Mouse (Mus musculus): ENCODE data around the gene Mapk1ip1l. TPM values are rescaled to one million over a fixed set of nuclear protein-coding genes. Genes with fewer than 3 reads are reported as not detected.

The Mapk1ip1l gene
- polyA plus RNA-seq (2015; fragmentation: Nextera tagmentation; extraction: Ambion mirVana): 47.5 and 49.3 TPM in 2 replicates

- Histone ChIP-seq H3K27me3 (replicated peaks) (no peaks in the 10 kb centered on the region), H3K9me3 (no peaks in the 10 kb centered on the region), H3K4me3 (peak within 1 kb of the TSS; percentile 99), H3K9ac (peak within 1 kb of the TSS; percentile 100), H3K27ac (peak within 1 kb of the TSS; percentile 98), H3K4me1 (peaks cover 22% of the 10 kb centered on the region), H3K36me3 (replicated peaks) (no peaks in the 10 kb centered on the region), H3K4me2 (peak within 1 kb of the TSS; percentile 85)
- peak; percentile 94 for ATAC-seq (replicated peaks)
- 1% methylated on average over 34 of the region's 34 CpGs for WGBS
Observed at GRCm38 (mm10) chr14:47297785-47298407, at the start of gene Mapk1ip1l. Mapk1ip1l (plus strand) TSS chr14:47298266.

DNA sequence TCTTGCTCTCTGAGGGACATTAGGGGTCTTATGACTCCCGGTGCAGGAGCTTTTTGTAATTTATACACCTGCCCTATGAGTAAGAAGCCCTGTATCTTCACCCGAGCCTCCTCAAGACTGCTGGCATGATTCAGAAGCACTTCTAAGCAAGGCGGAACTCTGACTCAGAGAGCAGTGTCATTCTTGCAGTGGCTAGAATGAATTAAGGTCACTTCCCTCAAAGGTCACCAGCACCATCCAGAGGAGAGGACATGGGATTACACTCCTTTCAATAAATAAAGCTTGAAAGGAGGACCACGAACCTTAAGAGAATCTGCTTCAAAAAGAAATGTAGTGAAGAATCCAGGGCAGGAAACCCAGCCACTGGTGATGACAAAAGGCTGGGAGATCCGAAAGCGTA lies 48.2 kb upstream of the Mapk1ip1l start:
- Histone ChIP-seq H3K27me3 (replicated peaks) (no peaks in the 10 kb centered on the region), H3K4me2 (no peak overlapping the region), H3K4me1 (no peaks in the 10 kb centered on the region), H3K4me3 (no peak overlapping the region), H3K27ac (no peak overlapping the region), H3K9ac (no peak overlapping the region), H3K9me3 (no peaks in the 10 kb centered on the region), H3K36me3 (replicated peaks) (peaks cover 10% of the 10 kb centered on the region)
- 84% methylated on average over 6 of the region's 6 CpGs for WGBS
- ATAC-seq (replicated peaks): no peak

GRCm38 (mm10) chr14:47264866-47265265 lies 33.2 kb upstream of the Mapk1ip1l start:
- Histone ChIP-seq H3K4me2 (no peak overlapping the region), H3K9me3 (no peaks in the 10 kb centered on the region), H3K27ac (no peak overlapping the region), H3K4me3 (no peak overlapping the region), H3K27me3 (replicated peaks) (no peaks in the 10 kb centered on the region), H3K9ac (no peak overlapping the region), H3K36me3 (replicated peaks) (peaks cover 18% of the 10 kb centered on the region), H3K4me1 (no peaks in the 10 kb centered on the region)
- no peak for ATAC-seq (replicated peaks)
- 95% methylated on average over 3 of the region's 3 CpGs for WGBS

DNA sequence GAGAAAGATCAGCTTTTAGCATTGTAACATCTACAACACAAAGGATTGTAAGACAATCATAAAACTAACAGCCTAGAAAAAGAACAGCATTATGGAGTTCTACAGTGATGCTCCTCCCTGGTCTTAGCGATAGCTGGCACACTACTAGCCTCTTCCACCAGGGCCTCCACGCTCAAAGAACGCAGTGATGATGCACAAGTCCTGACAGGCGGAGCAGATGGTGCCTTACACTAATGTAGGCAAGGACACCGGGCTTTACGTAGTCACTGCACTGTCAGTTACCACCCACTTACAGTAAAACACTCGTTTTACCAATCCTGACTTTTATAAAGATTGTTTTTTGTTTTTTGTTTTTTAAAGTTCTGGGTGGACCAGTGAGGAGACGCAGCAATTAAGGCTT lies 32.2 kb upstream of the Mapk1ip1l start:
- Histone ChIP-seq H3K27me3 (replicated peaks) (no peaks in the 10 kb centered on the region), H3K4me1 (no peaks in the 10 kb centered on the region), H3K27ac (no peak overlapping the region), H3K36me3 (replicated peaks) (peaks cover 20% of the 10 kb centered on the region), H3K9me3 (no peaks in the 10 kb centered on the region), H3K4me3 (no peak overlapping the region), H3K4me2 (no peak overlapping the region), H3K9ac (no peak overlapping the region)
- no peak for ATAC-seq (replicated peaks)
- WGBS: 97% methylated on average over 8 of the region's 8 CpGs

DNA sequence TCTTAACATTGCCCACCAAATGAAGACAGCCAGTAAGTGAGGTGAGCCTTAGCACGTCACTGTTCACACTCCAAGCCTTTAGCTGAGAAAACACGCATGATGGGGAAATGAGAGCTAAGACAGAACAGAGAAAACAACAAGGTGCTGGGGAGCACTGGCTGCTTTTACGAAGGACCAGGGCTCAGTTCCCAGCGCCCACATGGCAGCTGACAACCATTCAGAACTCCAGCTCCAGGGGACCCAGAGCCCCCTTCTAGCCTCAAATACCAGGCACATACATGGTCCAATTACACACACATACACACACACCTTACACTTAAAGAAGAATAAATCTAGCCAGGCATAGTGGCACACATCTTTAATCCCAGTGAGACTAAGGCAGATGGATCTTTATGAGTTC lies 29.0 kb upstream of the Mapk1ip1l start:
- H3K4me2 ChIP-seq: no peak overlapping the region
- H3K27ac ChIP-seq: no peak overlapping the region
- WGBS: 97% methylated on average over 4 of the region's 4 CpGs
- no peak for ATAC-seq (replicated peaks)
- H3K27me3 ChIP-seq (replicated peaks): no peaks in the 10 kb centered on the region
- H3K36me3 ChIP-seq (replicated peaks): peaks cover 21% of the 10 kb centered on the region
- H3K4me1 ChIP-seq: no peaks in the 10 kb centered on the region
- no peak overlapping the region for H3K9ac ChIP-seq
- no peak overlapping the region for H3K4me3 ChIP-seq
- no peaks in the 10 kb centered on the region for H3K9me3 ChIP-seq

DNA sequence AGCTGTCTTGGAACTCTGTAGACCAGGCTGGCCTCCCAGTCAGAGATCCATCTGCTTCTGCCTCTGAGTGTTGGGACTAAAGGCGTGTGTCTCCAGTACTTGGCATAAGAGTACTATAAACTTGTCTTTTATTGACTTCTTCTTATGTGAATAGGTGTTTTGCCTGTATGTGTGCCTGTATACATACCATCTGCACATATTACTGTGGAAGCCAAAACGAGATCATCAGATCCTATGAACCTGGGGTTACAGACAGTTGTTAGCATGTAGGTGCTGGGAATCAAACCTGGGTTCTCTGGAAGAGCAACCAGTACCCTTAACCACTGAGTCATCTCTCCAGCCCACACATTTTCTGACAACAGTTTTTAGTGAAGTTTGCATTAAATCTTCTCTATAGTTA lies 28.4 kb upstream of the Mapk1ip1l start:
- Histone ChIP-seq H3K4me1 (peaks cover 5% of the 10 kb centered on the region; the same call in 1 of the 2 replicates), H3K4me2 (no peak overlapping the region), H3K4me3 (no peak overlapping the region), H3K9me3 (no peaks in the 10 kb centered on the region), H3K27me3 (replicated peaks) (no peaks in the 10 kb centered on the region), H3K9ac (no peak overlapping the region), H3K36me3 (replicated peaks) (peaks cover 21% of the 10 kb centered on the region), H3K27ac (no peak overlapping the region)
- WGBS: 95% methylated on average over 2 of the region's 2 CpGs
- ATAC-seq (replicated peaks): no peak

DNA sequence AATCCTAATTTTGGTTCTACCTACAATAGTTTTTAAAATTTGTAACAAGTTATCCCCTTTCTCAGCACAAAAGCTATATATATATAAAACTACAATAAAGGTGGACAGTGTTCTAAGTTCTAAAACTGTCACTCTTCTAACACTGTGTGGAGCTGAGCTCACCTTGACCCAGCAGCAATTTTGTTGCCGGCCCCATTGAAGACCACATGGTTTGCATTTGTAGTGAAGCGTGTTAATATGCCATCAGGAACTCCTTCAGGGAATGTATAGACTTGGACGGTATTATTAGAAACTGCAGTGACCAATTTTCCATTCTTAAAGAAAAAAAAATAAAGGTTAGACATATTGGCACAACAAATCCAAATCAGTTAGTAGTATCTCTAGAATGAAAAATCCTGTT lies 24.3 kb upstream of the Mapk1ip1l start:
- Histone ChIP-seq H3K4me2 (no peak overlapping the region), H3K4me3 (no peak overlapping the region), H3K27me3 (replicated peaks) (no peaks in the 10 kb centered on the region), H3K36me3 (replicated peaks) (peaks cover 12% of the 10 kb centered on the region), H3K9ac (no peak overlapping the region), H3K4me1 (peaks cover 22% of the 10 kb centered on the region), H3K27ac (no peak overlapping the region), H3K9me3 (no peaks in the 10 kb centered on the region)
- no peak for ATAC-seq (replicated peaks)
- WGBS: 84% methylated on average over 3 of the region's 3 CpGs

GRCm38 (mm10) chr14:47275417-47275816 lies 22.6 kb upstream of the Mapk1ip1l start:
- Histone ChIP-seq H3K36me3 (replicated peaks) (peaks cover 3% of the 10 kb centered on the region; the same call in 1 of the 2 replicates), H3K4me2 (peak overlapping the region; percentile 53), H3K27me3 (replicated peaks) (no peaks in the 10 kb centered on the region), H3K4me1 (peaks cover 22% of the 10 kb centered on the region), H3K9ac (no peak overlapping the region; the same call in 1 of the 2 replicates), H3K4me3 (peak overlapping the region; percentile 100), H3K9me3 (no peaks in the 10 kb centered on the region), H3K27ac (no peak overlapping the region)
- WGBS: 14% methylated on average over 3 of the region's 3 CpGs
- no peak for ATAC-seq (replicated peaks)

DNA sequence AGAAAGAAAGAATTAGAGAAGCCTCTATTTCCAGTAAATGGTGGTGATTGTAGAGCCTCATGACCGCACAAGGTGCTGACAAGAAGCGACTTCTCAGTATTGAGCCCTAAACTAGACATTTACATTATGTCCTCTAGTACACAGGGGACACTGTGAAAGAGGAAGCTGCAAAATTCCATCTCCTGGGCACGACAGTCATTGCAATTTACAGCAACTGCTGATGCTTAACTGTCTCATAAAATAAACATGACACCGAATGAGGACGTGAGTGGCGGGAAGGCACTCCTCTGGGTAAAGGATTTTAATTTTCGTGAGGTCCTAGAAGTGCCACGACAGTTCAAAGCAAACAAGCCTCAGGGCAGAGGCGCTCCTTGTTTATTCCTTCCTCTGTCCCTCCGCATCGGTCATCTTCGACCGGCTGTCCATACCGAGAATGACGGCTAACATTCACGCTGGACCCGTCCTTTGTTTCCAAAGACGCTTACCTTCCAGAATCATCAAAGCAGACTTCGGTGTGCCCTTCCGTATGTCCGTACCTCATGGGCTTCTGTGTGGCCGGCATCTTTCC lies 21.9 kb upstream of the Mapk1ip1l start:
- H3K4me2 ChIP-seq: peak overlapping the region; percentile 53
- no peaks in the 10 kb centered on the region for H3K27me3 ChIP-seq (replicated peaks)
- peak overlapping the region; percentile 100 for H3K4me3 ChIP-seq
- peaks cover 22% of the 10 kb centered on the region for H3K4me1 ChIP-seq
- peak overlapping the region; percentile 93 for H3K9ac ChIP-seq
- H3K27ac ChIP-seq: peak overlapping the region; percentile 97
- WGBS: 2% methylated on average over 22 of the region's 22 CpGs
- H3K9me3 ChIP-seq: no peaks in the 10 kb centered on the region
- H3K36me3 ChIP-seq (replicated peaks): peaks cover 3% of the 10 kb centered on the region; the same call in 1 of the 2 replicates
- ATAC-seq (replicated peaks): peak; percentile 48; the same call in 1 of the 2 replicates

DNA sequence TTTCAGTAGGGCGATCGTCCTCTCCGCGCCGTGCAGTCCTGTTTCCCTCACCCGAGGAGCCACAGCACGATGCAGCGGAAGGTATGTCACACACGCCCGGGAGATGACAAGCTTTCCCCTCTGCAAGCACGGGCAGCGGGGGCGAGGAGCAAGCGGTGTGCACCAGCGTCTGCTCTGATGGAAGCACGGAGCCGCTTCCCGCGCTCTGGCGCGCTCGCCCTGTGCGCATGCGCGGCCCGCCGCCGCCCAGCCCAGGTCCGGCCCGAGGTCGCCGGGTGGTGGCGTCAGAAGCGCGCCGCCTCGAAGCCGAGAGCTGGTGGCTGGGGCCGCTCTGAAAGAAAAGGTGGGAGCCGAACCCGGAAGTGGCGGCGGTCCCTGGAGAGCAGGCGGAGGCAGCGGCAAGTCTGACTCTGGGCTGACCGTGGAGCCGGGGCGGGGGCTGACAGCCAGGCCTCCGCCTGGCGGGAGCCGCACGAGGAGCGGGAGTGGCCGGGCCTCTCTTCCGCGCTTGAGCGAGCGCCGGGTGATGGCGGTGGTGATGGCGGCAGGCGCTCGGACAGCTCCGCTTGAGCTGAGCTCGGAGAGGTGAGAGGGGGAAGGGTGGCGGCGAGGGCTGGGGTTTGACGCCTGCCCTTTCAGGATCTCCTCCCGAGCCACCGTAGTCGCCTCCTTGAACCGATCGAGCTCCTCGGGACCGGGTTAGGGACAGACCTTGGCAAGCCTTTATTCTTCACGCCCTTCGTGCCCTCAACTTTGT lies 21.3 kb upstream of the Mapk1ip1l start, which contains the start of the genes Wdhd1 and Socs4:
Gene Wdhd1, minus strand, starts transcription at position 221 of the 757 bp plus-strand sequence.
Gene Socs4, plus strand, starts transcription at position 295 of the 757 bp plus-strand sequence.
- Histone ChIP-seq H3K9ac (peak within 1 kb of the TSS; percentile 93), H3K27me3 (replicated peaks) (no peaks in the 10 kb centered on the region), H3K4me2 (peak within 1 kb of the TSS; percentile 53), H3K9me3 (no peaks in the 10 kb centered on the region), H3K4me1 (peaks cover 22% of the 10 kb centered on the region), H3K36me3 (replicated peaks) (no peaks in the 10 kb centered on the region), H3K27ac (peak within 1 kb of the TSS; percentile 97), H3K4me3 (peak within 1 kb of the TSS; percentile 100)
- peak; percentile 98 for ATAC-seq (replicated peaks)
- WGBS: under 1% methylated on average over 67 of the region's 77 CpGs

- peaks cover 22% of the 10 kb centered on the region for H3K4me1 ChIP-seq
- no peaks in the 10 kb centered on the region for H3K36me3 ChIP-seq (replicated peaks)
- no peak overlapping the region for H3K9ac ChIP-seq
- no peak for ATAC-seq (replicated peaks)
- no peak overlapping the region for H3K4me3 ChIP-seq
- no peaks in the 10 kb centered on the region for H3K27me3 ChIP-seq (replicated peaks)
- no peaks in the 10 kb centered on the region for H3K9me3 ChIP-seq
- no peak overlapping the region for H3K27ac ChIP-seq
- H3K4me2 ChIP-seq: no peak overlapping the region
- 85% methylated on average over 2 of the region's 2 CpGs for WGBS
Observed at GRCm38 (mm10) chr14:47279058-47279457, 19.0 kb upstream of the Mapk1ip1l start.

GRCm38 (mm10) chr14:47281535-47281934 lies 16.5 kb upstream of the Mapk1ip1l start:
- H3K9ac ChIP-seq: no peak overlapping the region
- H3K27me3 ChIP-seq (replicated peaks): no peaks in the 10 kb centered on the region
- no peak overlapping the region for H3K4me3 ChIP-seq
- peaks cover 7% of the 10 kb centered on the region for H3K4me1 ChIP-seq
- H3K36me3 ChIP-seq (replicated peaks): no peaks in the 10 kb centered on the region
- 96% methylated on average over 4 of the region's 4 CpGs for WGBS
- H3K27ac ChIP-seq: no peak overlapping the region
- no peak for ATAC-seq (replicated peaks)
- H3K9me3 ChIP-seq: no peaks in the 10 kb centered on the region
- H3K4me2 ChIP-seq: no peak overlapping the region
